Mouse (Mus musculus) kidney, embryonic 16.5 days (tissue): ENCODE results near the gene Ccdc12. TPM values are rescaled to one million over a fixed set of nuclear protein-coding genes. Genes with fewer than 3 reads are reported as not detected.
A peak's percentile ranks its signal among the peaks of the same experiment; 100 is the strongest.

Source experiments
- ATAC-seq: fragments of 200-750 bp; cut with Nextera tagmentation; 2 replicates; pipeline ENCODE4 v1.8.0; 2017; ENCODE audit warnings: moderate TSS enrichment; ENCODE audit not compliant: low FRiP score, low TSS enrichment
- H3K27ac ChIP-seq: fragments of 300-500 bp; sonication (generic); 2 replicates; pipeline ENCODE4 v1.5.1; 2014; ENCODE audit warnings: low read length
- H3K27me3 ChIP-seq: fragments of 300-500 bp; sonication (generic); 2 replicates; pipeline ENCODE4 v1.6.1; 2014; ENCODE audit warnings: low read length, control low read depth, mixed read lengths; ENCODE audit not compliant: insufficient read depth
- H3K36me3 ChIP-seq: fragments of 300-500 bp; sonication (generic); 2 replicates; pipeline ENCODE4 v1.6.1; 2014; ENCODE audit warnings: low read length, control low read depth, mixed read lengths; ENCODE audit not compliant: insufficient read depth
- H3K4me1 ChIP-seq: fragments of 300-500 bp; sonication (generic); 2 replicates; pipeline ENCODE4 v1.6.1; 2014; ENCODE audit warnings: low read length, control low read depth, mixed read lengths; ENCODE audit not compliant: insufficient read depth
- H3K4me2 ChIP-seq: fragments of 300-500 bp; sonication (generic); replicated peaks from 2 replicates; pipeline ENCODE4 v1.6.1; 2014; ENCODE audit warnings: low read depth, low read length
- H3K4me3 ChIP-seq: fragments of 300-500 bp; sonication (generic); 2 replicates; pipeline ENCODE4 v1.5.1; 2014; ENCODE audit warnings: mild to moderate bottlenecking, low read length
- H3K9ac ChIP-seq: fragments of 300-500 bp; sonication (generic); replicated peaks from 2 replicates; pipeline ENCODE4 v1.6.1; 2014; ENCODE audit warnings: low read length
- H3K9me3 ChIP-seq: fragments of 300-500 bp; sonication (generic); 2 replicates; pipeline ENCODE4 v1.6.1; 2016; ENCODE audit warnings: low read length, control low read depth
- WGBS: fragments of 180-500 bp; shearing (Covaris S2); extraction: QIAGEN DNeasy Blood & Tissue Kit; methylation state at CpG from one replicate; pipeline ENCODE4 v1.1.7; 2014; 5-methylcytosine and 5-hydroxymethylcytosine counted together
- polyA plus RNA-seq: library from polyadenylated mRNA; unstranded; fragments of >200 nt; fragmentation: Nextera tagmentation; extraction: Ambion mirVana; gene quantifications from 2 replicates; pipeline ENCODE4 v1.2.1, GENCODE M21; 2015

Gene Ccdc12
- polyA plus RNA-seq: 154 and 155 TPM in 2 replicates

- under 1% methylated on average over 52 of the region's 52 CpGs for WGBS
These were observed at the start of gene Ccdc12 for GRCm38 (mm10) chr9:110656249-110657221. TSS of gene Ccdc12 (plus strand) at chr9:110656503.

GRCm38 (mm10) chr9:110611471-110611870 is 44.8 kb upstream of the Ccdc12 start:
- H3K4me1 ChIP-seq: no peaks in the 10 kb centered on the region
- 86% methylated on average over 3 of the region's 3 CpGs for WGBS
- ATAC-seq: no peak
- no peak overlapping the region for H3K27ac ChIP-seq
- no peak overlapping the region for H3K4me3 ChIP-seq
- H3K4me2 ChIP-seq: no peak overlapping the region
- no peaks in the 10 kb centered on the region for H3K9me3 ChIP-seq
- no peak overlapping the region for H3K9ac ChIP-seq
- H3K27me3 ChIP-seq: no peaks in the 10 kb centered on the region
- peaks cover 31% of the 10 kb centered on the region for H3K36me3 ChIP-seq

More at GRCm38 (mm10) chr9:110656249-110657221, at the start of gene Ccdc12:
- peak within 1 kb of the TSS; percentile 70 for H3K4me3 ChIP-seq
- H3K9ac ChIP-seq: peak within 1 kb of the TSS; percentile 88
- peak within 1 kb of the TSS; percentile 89 for H3K27ac ChIP-seq
- H3K9me3 ChIP-seq: no peaks in the 10 kb centered on the region
- no peaks in the 10 kb centered on the region for H3K36me3 ChIP-seq
- peak within 1 kb of the TSS; percentile 70 for H3K4me2 ChIP-seq
- H3K4me1 ChIP-seq: peaks cover 38% of the 10 kb centered on the region
- peak; percentile 88 for ATAC-seq
- no peaks in the 10 kb centered on the region for H3K27me3 ChIP-seq

- Histone ChIP-seq H3K4me1 (no peaks in the 10 kb centered on the region), H3K9me3 (no peaks in the 10 kb centered on the region), H3K27me3 (no peaks in the 10 kb centered on the region), H3K36me3 (peaks cover 62% of the 10 kb centered on the region), H3K27ac (no peak overlapping the region), H3K9ac (no peak overlapping the region), H3K4me3 (no peak overlapping the region), H3K4me2 (no peak overlapping the region)
- ATAC-seq: no peak
- 76% methylated on average over 3 of the region's 3 CpGs for WGBS
These were observed 39.2 kb upstream of the Ccdc12 start for GRCm38 (mm10) chr9:110617081-110617480.

- H3K27ac ChIP-seq: no peak overlapping the region
- 91% methylated on average over 7 of the region's 7 CpGs for WGBS
- peaks cover 16% of the 10 kb centered on the region for H3K4me1 ChIP-seq
- no peaks in the 10 kb centered on the region for H3K27me3 ChIP-seq
- peaks cover 49% of the 10 kb centered on the region for H3K36me3 ChIP-seq
- H3K4me2 ChIP-seq: no peak overlapping the region
- no peak for ATAC-seq
- H3K9ac ChIP-seq: no peak overlapping the region
- H3K9me3 ChIP-seq: no peaks in the 10 kb centered on the region
- no peak overlapping the region for H3K4me3 ChIP-seq
These were observed 36.1 kb upstream of the Ccdc12 start for GRCm38 (mm10) chr9:110620180-110620579.

- no peak overlapping the region for H3K4me2 ChIP-seq
- H3K36me3 ChIP-seq: peaks cover 44% of the 10 kb centered on the region
- peaks cover 21% of the 10 kb centered on the region for H3K4me1 ChIP-seq
- no peak for ATAC-seq
- H3K4me3 ChIP-seq: no peak overlapping the region
- 97% methylated on average over 7 of the region's 7 CpGs for WGBS
- H3K9me3 ChIP-seq: no peaks in the 10 kb centered on the region
- no peak overlapping the region for H3K27ac ChIP-seq
- H3K27me3 ChIP-seq: no peaks in the 10 kb centered on the region
- no peak overlapping the region for H3K9ac ChIP-seq
These were observed 35.6 kb upstream of the Ccdc12 start for GRCm38 (mm10) chr9:110620685-110621084.

- Histone ChIP-seq H3K9me3 (no peaks in the 10 kb centered on the region), H3K36me3 (peaks cover 37% of the 10 kb centered on the region)
- WGBS: 80% methylated on average over 12 of the region's 12 CpGs
These were observed 33.6 kb upstream of the Ccdc12 start for GRCm38 (mm10) chr9:110622621-110623219.

GRCm38 (mm10) chr9:110623416-110624195 is 32.7 kb upstream of the Ccdc12 start:
- Histone ChIP-seq H3K9ac (peak overlapping the region; percentile 73), H3K27me3 (no peaks in the 10 kb centered on the region), H3K36me3 (peaks cover 35% of the 10 kb centered on the region), H3K27ac (peak overlapping the region; percentile 93), H3K4me2 (peak overlapping the region; percentile 87), H3K4me1 (peaks cover 21% of the 10 kb centered on the region), H3K4me3 (peak overlapping the region; percentile 56), H3K9me3 (no peaks in the 10 kb centered on the region)
- WGBS: 21% methylated on average over 8 of the region's 8 CpGs
- no peak for ATAC-seq

More at GRCm38 (mm10) chr9:110622621-110623219, 33.6 kb upstream of the Ccdc12 start:
- no peak for ATAC-seq
- peaks cover 21% of the 10 kb centered on the region for H3K4me1 ChIP-seq
- H3K4me2 ChIP-seq: no peak overlapping the region
- no peak overlapping the region for H3K27ac ChIP-seq
- no peaks in the 10 kb centered on the region for H3K27me3 ChIP-seq
- H3K9ac ChIP-seq: no peak overlapping the region; the same call in 1 of the 2 replicates
- no peak overlapping the region for H3K4me3 ChIP-seq

- WGBS: under 1% methylated on average over 41 of the region's 41 CpGs
- Histone ChIP-seq H3K9me3 (no peaks in the 10 kb centered on the region), H3K4me1 (peaks cover 21% of the 10 kb centered on the region), H3K4me3 (peak within 1 kb of the TSS; percentile 56), H3K27me3 (no peaks in the 10 kb centered on the region), H3K27ac (peak within 1 kb of the TSS; percentile 93), H3K4me2 (peak within 1 kb of the TSS; percentile 87), H3K9ac (peak within 1 kb of the TSS; percentile 73), H3K36me3 (peaks cover 26% of the 10 kb centered on the region)
- peak; percentile 94 for ATAC-seq
These were observed 31.7 kb upstream of the Ccdc12 start, which contains the start of gene Nradd for GRCm38 (mm10) chr9:110624361-110625166. TSS of gene Nradd (minus strand) at chr9:110624452.
